Mouse (Mus musculus): ENCODE measurements around the gene Ift43.

Gene Ift43

GRCm38 (mm10) chr12:86082481-86083012, at the start of gene Ift43:
Ift43 (plus strand) TSS chr12:86082541.
- in situ Hi-C loops (cut with MboI, MseI), result no loop called here

GRCm38 (mm10) chr12:86035586-86035985, 46.8 kb upstream of the Ift43 start:
- in situ Hi-C loops (cut with MboI, MseI), result no loop called here

- in situ Hi-C loops (cut with MboI, MseI), result no loop called here
Observed at GRCm38 (mm10) chr12:86036368-86037166, 45.8 kb upstream of the Ift43 start.

GRCm38 (mm10) chr12:86037235-86037921, 45.0 kb upstream of the Ift43 start:
- in situ Hi-C loops (cut with MboI, MseI), result no loop called here

- in situ Hi-C loops (cut with MboI, MseI), result no loop called here
Observed at GRCm38 (mm10) chr12:86039078-86039477, 43.3 kb upstream of the Ift43 start.

- in situ Hi-C loops (cut with MboI, MseI), result no loop called here
Observed at GRCm38 (mm10) chr12:86039751-86040150, 42.6 kb upstream of the Ift43 start.

- in situ Hi-C loops (cut with MboI, MseI), result no loop called here
Observed at GRCm38 (mm10) chr12:86046141-86046540, 36.2 kb upstream of the Ift43 start.

GRCm38 (mm10) chr12:86046776-86047175, 35.6 kb upstream of the Ift43 start:
- in situ Hi-C loops (cut with MboI, MseI), result no loop called here

- in situ Hi-C loops (cut with MboI, MseI), result no loop called here
Observed at GRCm38 (mm10) chr12:86047376-86047775, 35.0 kb upstream of the Ift43 start.

GRCm38 (mm10) chr12:86049813-86050212, 32.5 kb upstream of the Ift43 start:
- in situ Hi-C loops (cut with MboI, MseI), result no loop called here

GRCm38 (mm10) chr12:86051477-86051876, 30.9 kb upstream of the Ift43 start:
- in situ Hi-C loops (cut with MboI, MseI), result no loop called here

- in situ Hi-C loops (cut with MboI, MseI), result no loop called here
Observed at GRCm38 (mm10) chr12:86055306-86055705, 27.0 kb upstream of the Ift43 start.

- in situ Hi-C loops (cut with MboI, MseI), result no loop called here
Observed at GRCm38 (mm10) chr12:86056976-86057375, 25.4 kb upstream of the Ift43 start.

GRCm38 (mm10) chr12:86057516-86057915, 24.8 kb upstream of the Ift43 start:
- in situ Hi-C loops (cut with MboI, MseI), result no loop called here

GRCm38 (mm10) chr12:86059341-86059740, 23.0 kb upstream of the Ift43 start:
- in situ Hi-C loops (cut with MboI, MseI), result no loop called here

GRCm38 (mm10) chr12:86064796-86065195, 17.5 kb upstream of the Ift43 start:
- in situ Hi-C loops (cut with MboI, MseI), result no loop called here

GRCm38 (mm10) chr12:86071432-86071831, 10.9 kb upstream of the Ift43 start:
- in situ Hi-C loops (cut with MboI, MseI), result loop anchor here (10.0 kb wide), 2 partner anchors 227 to 387 kb away; partner anchors contain the start of gene Batf

GRCm38 (mm10) chr12:86074681-86075080, 7.7 kb upstream of the Ift43 start:
- in situ Hi-C loops (cut with MboI, MseI), result loop anchor here (5.0 to 10.0 kb wide), 3 partner anchors 117 to 390 kb away; partner anchors contain the start of gene Batf

GRCm38 (mm10) chr12:86075358-86075757, 7.0 kb upstream of the Ift43 start:
- in situ Hi-C loops (cut with MboI, MseI), result loop anchor here (5.0 to 10.0 kb wide), 3 partner anchors 118 to 391 kb away; partner anchors contain the start of gene Batf

- in situ Hi-C loops (cut with MboI, MseI), result loop anchor here (5.0 to 10.0 kb wide), 3 partner anchors 119 to 392 kb away; partner anchors contain the start of gene Batf
Observed at GRCm38 (mm10) chr12:86076321-86076901, 5.9 kb upstream of the Ift43 start.

- in situ Hi-C loops (cut with MboI, MseI), result loop anchor here (5.0 to 10.0 kb wide), 3 partner anchors 120 to 393 kb away; partner anchors contain the start of gene Batf
Observed at GRCm38 (mm10) chr12:86077322-86077721, 5.0 kb upstream of the Ift43 start.

GRCm38 (mm10) chr12:86077736-86078135, 4.6 kb upstream of the Ift43 start:
- in situ Hi-C loops (cut with MboI, MseI), result loop anchor here (5.0 to 10.0 kb wide), 3 partner anchors 120 to 393 kb away; partner anchors contain the start of gene Batf
